Mouse (Mus musculus): ENCODE results near the gene Tmprss3.

Tmprss3 gene

DNA sequence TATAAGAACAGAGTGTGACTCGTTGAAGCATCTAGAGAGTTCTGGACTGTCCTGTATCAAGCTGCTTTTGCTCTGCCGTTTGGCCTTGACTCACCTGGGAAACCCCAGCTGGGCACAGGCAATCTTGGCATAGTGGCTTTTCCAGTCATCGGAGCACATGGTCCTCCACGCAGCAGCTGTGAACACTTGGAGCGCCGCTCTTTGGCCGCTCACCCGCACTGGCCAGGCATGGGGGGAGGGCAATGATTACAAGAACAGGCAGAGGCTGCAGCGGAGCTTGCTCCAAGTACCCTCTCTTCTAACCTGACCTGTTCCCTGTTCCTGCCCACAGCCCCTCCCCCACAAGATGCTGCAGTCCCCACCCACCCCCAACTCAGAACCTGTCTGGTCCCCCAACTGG is 5.4 kb downstream of the Tmprss3 start:
- DNase-seq (ENCODE audit: low read depth): no peak

DNA sequence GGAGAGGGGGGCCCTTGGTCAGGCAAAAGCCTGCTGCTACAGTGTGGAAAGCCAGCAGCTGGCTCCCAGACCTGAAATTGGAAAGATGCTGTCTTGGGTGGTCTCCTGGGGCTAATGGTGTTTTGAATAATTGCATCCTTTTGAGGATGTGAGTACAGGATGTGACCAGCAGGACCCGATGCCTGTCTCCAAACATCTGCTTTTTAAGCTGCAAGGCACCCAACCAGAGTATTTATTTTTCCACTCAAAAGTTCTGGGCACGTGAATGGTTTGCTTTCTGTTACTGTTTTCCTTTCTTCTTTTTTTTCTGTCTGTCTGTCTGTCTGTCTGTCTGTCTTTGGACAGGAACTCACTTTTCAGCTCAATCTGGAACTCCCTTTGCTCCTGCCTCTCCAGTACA is 6.1 kb downstream of the Tmprss3 start:
- no peak for DNase-seq (ENCODE audit: low read depth)

DNA sequence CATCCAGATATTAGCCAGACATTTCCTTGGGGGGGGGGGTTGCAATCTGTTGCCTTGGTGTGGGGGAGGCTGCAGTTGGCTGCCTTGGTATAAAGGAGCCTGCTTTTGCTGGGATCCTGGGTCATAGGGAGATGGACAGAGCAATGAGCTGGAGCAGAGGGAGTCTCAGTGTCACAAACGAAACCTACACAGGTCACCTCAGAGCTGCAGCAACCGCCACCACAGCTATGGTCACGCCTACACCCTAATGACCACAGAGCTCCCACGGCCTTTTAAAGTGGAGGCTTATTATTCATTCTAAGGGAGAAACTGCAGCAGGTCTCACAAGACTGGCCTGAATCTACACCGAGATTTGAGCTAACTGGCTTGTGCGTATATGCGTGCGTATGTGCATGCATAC is 7.0 kb downstream of the Tmprss3 start:
- no peak for DNase-seq (ENCODE audit: low read depth)

DNA sequence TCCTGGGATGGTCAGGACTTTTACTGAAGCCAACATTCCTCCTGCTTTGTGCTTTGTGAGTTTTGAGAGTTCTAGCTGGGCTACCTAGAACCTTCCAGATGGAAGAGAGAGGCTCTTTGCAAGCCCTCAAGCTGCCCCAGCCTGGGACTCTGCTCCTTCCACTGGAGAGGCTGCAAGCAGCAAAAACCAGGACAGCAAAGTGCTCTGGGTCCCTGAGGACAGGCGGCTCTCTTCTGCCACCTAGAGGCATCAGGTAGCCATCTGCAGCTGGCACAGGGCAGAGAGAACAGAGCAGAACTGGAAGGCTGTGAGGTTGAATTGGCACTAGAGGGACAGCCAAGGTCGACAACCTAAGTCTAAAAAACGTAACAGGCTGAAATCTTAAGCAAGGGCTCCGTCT is 11.4 kb downstream of the Tmprss3 start:
- DNase-seq (ENCODE audit: low read depth): peak; percentile 37

DNA sequence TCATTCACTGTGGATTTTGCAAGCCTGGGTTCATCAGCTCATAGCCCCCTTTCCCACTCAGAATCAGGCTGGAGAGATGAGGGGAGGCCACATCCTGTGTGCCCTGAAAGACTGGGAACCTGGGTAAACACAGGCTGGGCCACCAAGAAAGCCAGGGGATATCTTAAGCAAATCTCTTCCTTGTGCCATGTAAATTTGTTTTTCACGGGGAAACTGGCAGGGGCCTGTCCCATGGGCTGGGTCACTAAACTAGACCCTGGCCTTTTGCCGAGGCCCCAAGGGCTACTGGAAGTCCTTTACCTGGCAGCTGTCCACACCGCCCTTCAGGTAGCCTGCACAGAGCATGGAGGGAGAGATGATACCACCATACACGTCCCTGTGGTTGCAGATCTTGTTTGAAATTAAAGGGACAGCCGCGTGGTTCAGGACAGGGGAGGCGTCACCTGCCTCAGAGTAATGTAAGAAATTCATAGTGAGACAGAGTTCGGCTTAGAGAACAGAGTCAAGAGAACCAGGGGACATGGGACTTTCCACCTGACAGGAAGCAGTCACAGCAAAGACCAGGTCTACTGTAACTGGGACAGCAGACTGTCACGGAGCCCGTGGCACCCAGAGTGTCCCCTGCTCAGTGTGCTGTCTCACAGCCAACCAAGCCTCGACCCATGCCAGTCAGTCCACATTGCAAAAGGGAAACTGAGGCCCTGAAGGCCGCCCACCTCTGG is 14.3 kb downstream of the Tmprss3 start:
- no peak for DNase-seq (ENCODE audit: low read depth)

DNA sequence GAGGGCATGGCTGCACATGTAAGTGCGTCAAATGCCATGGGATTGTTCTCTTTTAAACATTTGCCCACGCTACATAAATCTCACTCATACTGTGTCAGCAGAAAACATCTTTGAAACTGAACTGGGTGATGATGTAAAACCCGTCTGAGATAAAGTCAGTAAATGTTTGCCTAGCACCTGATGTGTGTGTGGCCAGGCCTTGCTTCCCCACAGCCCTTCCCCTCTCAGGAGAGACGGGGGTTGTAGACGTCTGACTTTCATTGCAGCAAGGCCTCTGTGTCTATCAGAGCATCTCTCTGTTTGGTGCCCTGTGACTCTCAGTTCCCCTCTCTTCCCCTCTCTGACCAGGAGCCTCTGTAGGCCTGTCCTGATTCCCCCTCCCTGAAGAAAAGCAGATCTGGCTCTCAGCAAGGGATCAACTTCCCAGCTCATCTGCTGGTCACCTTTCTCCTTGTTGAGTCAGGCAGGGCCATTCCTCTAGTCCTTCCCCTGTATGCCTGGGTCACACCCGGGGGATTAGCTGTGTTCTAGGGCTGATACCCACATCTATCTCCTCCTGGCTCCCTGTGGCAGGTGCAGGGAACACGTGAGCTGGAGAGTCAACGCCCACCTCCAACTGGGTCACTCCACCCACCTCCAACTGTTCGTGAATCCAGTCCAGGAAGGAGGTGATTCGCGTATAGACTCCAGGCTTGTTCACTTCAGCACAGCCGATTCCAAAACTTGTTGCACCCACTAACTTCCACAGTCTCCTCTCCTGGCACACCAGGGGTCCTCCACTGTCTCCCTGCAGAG is 15.4 kb downstream of the Tmprss3 start:
- no peak for DNase-seq (ENCODE audit: low read depth)

DNA sequence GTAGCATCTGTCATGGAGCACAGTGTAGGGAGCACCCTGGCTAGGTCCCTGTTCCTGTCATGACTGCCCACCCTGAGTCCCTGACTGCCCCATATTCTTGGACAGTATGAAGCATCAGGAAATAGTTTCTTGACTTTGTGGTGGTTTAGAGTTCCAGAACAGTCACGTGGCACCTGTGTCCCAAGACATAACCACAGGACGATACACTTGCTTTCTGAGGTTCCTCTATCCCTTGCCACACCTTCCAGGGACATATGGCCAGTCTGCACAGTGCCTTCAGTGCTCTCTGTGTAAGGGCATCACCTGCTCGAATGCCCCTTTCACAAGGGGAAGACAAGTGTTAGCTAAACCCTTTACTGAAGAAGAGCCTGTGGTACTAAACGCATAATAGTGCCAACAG is 17.3 kb downstream of the Tmprss3 start:
- no peak for DNase-seq (ENCODE audit: low read depth)

DNA sequence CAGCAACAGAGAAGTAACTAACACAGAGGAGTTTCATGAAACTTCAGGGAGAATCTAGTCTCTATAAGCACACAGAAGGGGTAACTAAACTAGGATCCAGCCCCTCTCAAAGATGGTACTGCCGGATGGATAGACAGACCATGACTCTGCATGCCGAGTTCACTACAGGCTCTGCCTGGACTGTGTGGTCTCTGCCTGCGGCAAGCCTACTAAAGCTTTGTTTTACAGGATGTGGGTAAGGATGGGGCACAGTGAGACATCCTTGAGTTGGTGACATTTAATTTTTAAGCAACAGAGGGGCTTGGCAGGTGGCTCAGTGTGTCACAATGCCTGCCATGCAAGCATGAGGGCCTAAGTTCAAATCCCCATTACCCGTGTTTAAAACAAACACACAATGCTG is 22.5 kb downstream of the Tmprss3 start:
- DNase-seq (ENCODE audit: low read depth): no peak

DNA sequence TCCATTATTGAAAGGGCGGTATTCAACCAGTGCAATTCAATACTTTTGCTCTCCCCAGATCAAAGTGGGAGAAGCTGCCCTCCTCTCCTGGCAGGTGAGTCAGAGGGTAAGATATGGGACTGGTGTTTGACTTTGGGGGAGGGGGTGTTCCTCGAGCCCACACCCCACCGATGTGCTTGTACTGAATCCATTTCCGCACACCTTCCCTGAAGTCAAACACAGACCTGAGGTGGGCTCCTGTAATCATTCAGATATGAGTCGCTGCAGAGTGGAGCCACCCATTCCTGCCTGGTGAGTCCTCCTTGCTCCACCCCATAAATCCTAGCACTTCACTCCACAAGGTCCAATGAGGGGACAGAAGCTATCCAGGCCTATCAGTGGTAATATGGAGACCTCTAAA is 29.0 kb downstream of the Tmprss3 start:
- no peak for DNase-seq (ENCODE audit: low read depth)

DNA sequence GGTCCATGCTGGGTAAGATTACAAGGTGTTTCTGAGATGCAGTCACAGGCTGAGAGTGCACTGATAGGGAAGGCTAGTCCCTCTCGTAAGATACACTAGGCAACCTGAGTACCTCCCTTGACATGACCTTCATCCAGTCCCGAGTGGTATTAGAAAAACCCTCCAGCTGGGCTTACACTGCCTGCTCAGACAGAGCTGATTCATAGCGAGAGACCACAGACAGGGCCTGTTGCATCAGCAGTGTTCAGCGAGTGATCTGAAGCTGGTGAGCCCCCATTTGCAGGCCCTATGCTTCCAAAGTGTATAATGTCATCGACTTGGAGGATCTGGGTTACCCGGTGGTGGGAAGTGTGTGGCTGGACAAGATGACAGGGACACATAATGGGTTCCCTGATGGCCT is 33.6 kb downstream of the Tmprss3 start, which contains the start of gene Tff1:
Tff1 (minus strand) TSS at position 151 of the 400 bp plus-strand sequence.
- no peak for DNase-seq (ENCODE audit: low read depth)

DNA sequence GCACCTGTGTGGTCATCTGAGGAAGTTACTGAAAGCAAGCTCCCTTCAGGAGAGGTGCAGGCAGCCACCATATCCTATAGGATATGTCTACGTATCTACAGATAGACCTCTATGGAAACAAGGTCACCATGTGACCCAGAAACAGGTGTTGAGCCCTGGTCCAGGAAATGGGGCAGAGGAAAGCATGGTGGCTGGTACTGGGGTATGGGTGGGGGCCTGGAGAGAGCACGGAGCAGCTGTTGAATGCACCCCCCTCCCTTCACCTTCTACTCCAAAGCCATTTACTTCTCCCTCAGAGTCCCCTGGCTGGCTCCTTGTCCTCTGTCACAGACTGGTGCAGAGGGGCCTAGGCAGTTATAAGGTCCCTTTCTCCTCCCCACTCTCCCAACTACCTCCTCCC is 35.0 kb downstream of the Tmprss3 start:
- no peak for DNase-seq (ENCODE audit: low read depth)

DNA sequence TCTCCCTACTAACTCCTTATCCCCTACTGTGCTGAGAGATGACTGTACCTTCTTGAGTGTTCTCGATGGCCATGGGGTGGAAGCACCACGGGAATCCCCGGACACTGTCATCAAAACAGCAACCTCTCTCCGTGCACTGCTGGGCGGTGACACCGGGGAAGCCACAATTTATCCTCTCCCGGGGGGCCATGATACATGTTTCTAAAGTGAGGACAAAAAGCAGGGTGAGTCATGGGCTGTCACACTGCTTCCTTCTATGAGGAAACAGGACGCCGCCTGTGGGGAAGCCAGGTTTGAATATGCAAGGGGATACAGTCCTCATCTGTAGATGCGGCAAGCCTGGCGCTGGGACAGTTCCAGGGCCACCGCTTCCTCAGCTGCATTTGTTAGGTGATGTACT is 36.2 kb downstream of the Tmprss3 start:
- no peak for DNase-seq (ENCODE audit: low read depth)

DNA sequence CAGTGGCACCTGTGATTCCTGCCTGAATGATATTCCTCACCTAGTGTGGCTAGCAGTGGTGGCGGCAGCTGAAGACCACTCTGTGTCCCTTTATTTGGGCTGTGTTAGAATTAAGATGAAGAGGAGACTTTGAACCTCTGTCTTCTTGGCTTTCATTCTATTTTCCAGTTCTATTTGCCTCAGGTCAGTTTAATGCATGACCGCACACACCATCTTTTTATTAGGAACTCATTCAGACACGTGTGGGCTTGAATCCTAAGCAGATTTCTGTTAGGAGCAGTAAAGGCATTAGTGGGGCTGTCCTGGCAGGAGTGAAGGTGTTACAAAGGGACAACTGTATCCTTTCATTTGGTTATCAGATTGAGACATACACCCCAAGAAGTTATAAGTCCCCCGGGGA is 38.5 kb downstream of the Tmprss3 start:
- DNase-seq (ENCODE audit: low read depth): no peak

DNA sequence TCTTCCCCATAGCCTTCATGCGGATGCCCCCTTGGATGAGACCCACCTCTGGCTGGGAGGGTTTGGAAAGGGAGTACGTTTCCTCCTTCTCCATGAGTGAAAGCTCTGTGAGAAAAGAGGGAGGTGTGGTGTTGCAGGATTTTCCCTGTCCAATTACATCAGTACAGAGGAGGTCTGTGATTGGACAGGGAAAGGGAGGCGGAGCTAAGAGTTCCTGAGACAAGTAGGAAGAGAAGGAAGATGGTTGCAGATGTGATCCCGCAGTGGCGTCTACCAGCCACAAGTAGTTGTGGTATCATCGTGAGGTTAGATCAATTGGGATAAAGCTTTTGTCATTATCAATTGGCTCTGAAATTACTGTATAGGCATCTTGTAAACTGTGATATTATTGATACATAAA is 40.9 kb downstream of the Tmprss3 start:
- DNase-seq (ENCODE audit: low read depth): no peak

DNA sequence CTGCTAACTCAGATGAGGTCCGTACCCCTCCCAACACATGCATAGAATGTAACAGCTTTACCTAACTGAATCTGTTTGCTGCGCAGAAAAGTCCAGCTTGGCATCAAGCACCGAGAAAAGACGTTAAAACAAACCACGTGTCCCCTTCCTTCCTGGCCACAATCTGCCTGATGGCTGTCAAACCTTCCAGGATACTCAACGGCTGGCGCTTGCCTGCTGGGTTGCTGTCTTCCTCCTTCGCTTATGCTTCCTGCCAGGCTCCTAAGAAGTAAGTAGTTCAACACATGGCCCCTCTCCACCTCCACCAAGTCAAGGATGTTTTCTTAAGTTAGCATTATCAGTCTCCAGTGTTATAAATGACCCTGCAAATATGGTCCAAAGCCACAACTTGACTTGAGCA is 45.0 kb downstream of the Tmprss3 start:
- no peak for DNase-seq (ENCODE audit: low read depth)

DNA sequence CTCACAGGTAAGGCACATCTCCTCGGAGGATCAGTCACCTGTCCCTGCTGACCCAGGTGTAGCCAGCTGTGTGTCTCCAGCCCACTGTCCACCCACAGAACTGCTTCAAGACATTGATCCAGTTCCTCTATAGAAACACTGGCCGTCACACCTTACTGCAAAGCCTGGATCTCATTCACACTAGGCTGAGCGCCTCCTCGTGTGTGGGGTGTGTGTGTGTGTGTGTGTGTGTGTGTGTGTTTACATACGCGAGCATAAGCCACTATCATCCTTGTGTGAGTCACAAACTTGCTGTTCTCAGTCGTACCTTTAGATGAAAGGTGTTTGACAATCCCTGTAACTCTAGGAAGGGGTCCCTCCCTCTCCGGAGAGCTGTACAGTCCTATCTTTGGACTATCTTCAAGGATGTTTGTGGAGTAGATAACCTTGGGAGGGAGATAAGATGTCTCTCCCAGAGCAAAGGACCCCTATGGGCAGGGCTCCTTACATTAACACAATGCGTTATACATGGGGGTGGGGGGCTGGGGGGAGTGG is 45.7 kb downstream of the Tmprss3 start:
- no peak for DNase-seq (ENCODE audit: low read depth)

DNA sequence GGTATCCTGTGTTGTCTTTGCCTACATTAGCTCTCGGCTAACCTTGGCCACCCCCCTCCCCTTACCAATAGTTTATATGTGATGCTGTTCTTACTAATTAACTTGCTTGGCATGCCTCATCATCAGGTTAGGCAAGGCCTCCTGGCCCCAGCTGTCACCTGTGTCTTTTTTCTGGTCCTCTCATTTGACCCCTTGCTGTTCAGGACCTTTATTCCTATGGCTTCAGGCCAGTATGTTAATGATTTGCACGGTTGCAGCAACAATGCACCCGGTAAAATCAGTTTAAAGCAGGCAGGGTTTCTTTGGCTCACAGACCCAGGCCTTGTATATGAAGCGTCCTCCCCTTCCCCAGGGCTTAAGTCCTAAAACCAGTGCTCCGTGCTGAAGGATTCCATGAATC is 46.3 kb downstream of the Tmprss3 start:
- no peak for DNase-seq (ENCODE audit: low read depth)

DNA sequence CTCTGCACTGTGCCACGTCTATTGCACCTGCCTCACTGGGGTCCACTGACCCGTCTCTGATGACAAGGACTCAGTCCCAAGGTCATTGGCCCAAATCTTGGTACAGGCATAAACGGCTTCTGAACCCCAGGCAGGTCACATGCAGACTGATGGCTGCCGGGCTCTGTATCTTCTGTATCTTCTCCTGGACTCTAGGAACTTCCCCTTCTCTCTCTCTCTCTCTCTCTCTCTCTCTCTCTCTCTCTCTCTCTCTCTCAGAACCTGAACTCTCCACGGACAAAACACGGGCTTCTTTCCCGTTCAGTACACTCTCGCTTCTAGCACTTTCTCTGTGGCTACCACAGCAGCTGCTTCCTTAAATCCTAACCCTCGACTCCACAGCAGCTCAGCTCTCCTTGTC is 52.8 kb downstream of the Tmprss3 start:
- DNase-seq (ENCODE audit: low read depth): no peak

DNA sequence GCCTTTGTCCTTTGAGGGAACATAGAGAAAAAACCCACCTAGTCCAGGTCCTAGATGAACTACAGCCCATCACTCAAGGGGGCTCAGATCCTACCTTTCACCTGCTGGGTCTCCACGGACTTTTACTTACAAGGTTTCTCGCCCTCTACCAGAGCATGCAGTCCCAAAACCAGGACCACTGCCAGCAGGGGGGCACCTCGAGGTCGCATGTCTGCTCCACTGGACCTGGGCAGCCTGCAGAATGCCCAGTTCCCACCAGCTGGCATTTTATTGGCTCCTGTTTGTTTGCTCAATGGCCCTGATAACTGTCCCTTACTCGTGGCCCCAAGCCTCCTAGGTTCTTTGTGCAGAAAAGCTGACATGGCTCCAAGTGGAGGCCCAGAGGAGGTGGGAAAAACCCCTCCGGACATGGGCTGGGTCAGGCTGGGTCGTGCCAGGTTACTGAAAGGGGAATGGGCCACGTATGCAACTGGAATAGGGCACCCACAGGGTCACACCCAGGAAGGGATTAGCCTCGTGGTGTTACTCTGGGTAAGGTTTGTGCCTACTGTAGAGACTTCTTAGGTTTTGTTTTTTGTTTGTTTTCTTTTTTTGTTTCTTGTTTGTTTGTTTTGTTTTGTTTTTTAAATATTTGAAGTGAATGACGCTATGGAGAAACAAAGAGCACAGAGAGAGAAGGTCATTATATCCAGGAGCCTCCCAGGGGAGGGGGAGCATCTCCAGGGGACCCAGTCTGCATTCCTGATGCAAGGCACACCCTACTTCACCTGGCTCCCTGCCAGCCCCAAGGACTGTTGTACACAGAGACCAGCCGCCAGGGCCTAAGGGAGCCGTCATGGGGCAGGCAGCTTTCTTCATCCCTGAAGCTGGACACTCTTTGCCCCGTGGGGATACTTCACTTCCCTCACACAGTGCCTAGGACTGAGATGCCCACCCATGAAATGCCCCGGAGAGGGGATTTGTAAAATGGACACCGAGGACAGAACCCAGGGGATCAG is 54.4 kb downstream of the Tmprss3 start, which contains the start of gene Tff2:
Tff2 (minus strand) TSS at position 243 of the 998 bp plus-strand sequence.
- DNase-seq (ENCODE audit: low read depth): no peak

DNA sequence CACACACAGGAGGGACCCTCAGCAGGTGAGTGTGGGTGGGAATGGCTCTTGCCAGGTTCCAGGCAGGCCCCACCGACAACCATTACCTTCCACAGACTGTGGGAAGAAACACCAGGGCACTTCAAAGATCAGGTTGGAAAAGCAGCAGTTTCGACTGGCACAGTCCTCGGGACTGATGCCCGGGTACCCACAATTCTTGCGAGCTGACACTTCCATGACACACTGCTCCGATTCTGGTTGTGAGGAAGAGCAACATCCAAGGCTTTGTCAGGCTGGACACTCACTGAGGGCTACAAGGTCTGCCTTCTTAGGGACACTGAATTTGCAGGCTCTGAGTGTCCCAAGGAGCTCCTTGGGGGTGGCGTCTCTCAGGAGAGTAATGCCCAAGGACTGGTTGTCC is 56.7 kb downstream of the Tmprss3 start:
- no peak for DNase-seq (ENCODE audit: low read depth)

DNA sequence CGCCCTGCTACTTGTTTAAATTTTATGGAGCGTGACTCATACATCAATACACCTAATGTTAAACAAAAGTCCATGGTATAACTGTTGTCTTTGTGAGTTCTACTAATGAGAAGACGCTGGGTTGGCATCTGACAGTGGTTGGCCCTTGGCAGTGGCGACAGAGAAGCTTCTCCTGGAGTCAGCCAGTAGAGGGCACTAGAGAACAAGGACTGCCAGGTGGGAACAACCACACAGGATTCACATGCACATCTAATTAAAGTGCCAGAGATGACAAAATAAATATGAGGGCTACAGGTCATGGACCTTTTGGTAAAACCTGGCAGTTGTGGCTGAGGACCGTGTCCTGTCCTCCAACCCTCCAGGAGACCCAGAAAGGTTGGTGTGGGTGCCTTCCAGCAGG is 60.4 kb downstream of the Tmprss3 start:
- peak; percentile 53 for DNase-seq (ENCODE audit: low read depth)

DNA sequence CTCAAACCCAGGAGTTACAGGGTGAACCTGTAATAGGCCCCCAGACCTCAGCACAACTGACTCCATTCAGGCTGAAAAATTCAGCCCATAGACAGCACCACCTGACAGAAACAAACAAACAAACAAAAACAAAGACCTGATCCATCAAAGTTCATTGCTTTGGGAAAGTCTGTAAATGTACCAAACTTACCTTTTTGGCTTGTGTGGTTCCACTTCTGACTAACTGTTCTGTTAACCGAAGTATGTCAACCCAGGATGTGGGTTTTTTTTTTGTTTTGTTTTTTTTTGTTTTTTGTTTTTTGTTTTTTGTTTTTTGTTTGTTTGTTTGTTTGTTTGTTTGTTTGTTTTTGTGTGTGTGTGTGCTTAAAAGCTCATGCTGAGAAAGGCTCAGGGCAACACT is 62.0 kb downstream of the Tmprss3 start:
- DNase-seq (ENCODE audit: low read depth): no peak
